Mouse (Mus musculus) heart, postnatal 25 days (tissue): Measurements from ENCODE around the gene Rgs9bp. TPM values are rescaled to one million over a fixed set of nuclear protein-coding genes. Genes with fewer than 3 reads are reported as not detected.
"Not testable (repeated sequence)": the region's sequence is repeated elsewhere in the genome, so short reads cannot be mapped to it uniquely, and the experiment has no call there.

Experiments used
- DNase-seq: peaks from one replicate; pipeline ENCODE4 v3.0.0; 2022; ENCODE audit warnings: low spot score
- intact Hi-C: fragments of 180-260 bp; cut with DNase I; formaldehyde crosslinking; loops from one replicate; pipeline ENCODE4 v1.15.1; 2025
- total RNA-seq, 2 experiments: library from RNA; stranded (reverse); gene quantifications; 2 replicates each; pipeline ENCODE4 v1.2.3; 2021

Rgs9bp gene
- total RNA-seq, 2 experiments from 2014 or later, result 0.03 to 0.06 TPM

DNA sequence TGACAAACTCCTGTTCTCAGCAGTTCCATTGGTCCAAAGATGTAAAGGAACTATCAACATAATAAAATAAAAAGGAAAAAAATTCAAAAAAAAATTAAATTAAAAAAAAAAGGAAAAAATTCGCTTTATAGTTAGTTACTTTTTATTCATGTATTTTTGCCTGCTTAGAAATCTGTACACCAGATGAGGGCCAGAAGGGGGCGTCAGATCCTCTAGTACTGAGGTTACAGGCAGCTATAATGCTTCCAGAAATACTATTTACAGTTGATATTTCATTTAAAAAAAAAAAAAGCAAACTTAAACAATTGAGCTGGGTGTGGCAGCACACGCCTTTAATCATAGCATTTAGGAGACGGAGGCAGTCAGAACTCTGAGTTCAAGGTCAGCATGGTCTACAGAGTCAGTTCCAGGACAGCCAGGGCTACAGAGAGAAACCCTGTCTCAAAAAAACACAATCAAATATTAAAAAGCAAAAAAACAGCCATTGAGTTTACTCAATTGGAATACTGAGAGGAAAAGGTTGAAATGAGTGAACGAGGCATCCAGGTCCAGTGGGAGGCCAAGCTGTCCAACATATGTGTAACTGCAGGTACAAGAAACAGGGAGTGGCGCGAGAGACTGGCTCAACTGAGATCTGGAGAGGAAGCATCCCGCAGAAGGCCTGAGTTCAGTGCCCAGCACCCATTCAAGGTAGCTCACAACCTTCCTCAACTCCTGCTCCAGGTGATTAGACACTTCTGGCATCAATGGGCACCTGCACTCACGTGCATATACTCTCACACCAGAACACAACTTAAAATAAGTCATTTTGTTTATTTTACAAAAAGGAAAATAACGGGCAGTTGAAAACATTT is 31.4 kb downstream of the Rgs9bp start:
- DNase-seq, result no peak
- intact Hi-C loops, result loop anchor here (10.0 kb wide), 1 partner anchor 201 kb away; the partner anchor contains the start of gene Dpy19l3

DNA sequence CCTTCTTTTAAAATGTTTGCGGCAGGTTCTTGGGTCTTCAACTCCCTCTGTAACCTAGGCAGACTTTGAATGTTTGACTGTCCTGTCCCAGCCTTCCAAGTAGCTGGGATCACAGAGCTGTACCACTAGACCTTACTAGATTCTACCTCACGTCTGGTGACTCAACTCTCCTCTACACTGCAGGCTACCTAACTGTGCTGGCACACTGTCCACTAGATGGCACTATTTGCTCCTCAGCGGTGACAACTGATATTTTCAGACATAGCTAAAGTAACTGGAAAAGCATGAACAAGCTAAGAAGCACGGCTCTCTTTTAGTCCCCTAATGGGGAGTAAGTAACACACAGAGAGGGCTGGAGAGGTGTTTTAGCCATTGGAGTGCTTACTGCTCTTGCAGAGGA is 39.5 kb downstream of the Rgs9bp start:
- peak; percentile 4 for DNase-seq
- intact Hi-C loops, result loop anchor here (1.0 to 5.0 kb wide), 2 partner anchors 26 to 91 kb away; no protein-coding TSS in a partner anchor

DNA sequence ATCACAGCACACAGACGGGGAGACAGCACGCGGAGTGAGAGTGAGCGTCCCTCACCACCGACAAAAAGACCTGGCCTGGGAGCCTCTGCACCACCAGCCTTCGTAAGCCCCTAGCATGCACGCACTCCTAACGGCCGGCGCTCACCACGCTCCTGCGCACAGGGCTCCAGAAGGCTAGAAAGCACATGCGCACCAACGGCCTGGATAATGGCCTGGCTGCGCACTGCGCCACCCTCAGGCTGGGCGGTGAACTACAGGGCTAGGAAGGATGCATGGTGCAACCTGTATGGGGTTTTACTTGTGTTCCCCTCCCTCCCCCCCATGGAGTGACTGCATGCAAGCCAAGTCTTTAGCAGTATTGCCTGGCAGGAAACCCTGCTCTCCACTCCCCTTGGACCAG is 47.8 kb downstream of the Rgs9bp start, which contains the start of gene Tdrd12:
Tdrd12 (minus strand) TSS at position 184 of the 400 bp plus-strand sequence.
- intact Hi-C loops, result no loop called here
- DNase-seq, result no peak

DNA sequence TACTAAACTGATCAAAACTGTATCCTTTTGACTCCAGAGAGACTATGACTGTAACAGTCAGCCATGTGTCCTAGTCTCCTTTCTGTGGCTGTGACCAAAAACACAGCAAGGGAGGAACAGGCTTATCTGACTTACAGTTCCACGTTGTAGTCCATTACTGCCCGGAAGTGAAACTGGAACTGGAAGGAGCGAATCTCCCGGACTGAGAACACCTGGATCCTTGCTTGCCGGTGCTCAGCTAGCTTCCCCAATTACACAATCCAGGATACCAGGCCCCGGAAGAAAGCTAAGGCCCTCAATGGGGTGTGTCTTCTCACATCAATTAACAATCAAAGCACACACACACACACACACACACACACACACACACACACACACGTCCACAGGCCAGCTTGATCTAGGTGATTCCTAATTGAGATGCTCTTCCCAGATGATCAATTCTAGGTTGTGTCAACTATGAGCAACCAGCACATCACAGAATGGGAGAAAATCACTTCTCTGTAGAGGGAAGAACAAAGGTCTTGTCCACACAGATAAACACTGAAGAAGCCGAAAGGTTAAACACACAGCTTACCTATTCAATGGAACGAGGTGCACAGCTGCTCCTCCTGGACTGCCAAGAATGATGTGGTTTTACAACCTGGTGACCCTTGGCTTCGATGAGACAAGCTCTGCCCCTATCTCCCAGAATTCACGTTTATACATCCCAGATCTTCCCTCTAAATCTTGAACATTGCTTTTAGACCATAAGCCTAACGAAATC is 49.5 kb downstream of the Rgs9bp start:
- intact Hi-C loops, result no loop called here

DNA sequence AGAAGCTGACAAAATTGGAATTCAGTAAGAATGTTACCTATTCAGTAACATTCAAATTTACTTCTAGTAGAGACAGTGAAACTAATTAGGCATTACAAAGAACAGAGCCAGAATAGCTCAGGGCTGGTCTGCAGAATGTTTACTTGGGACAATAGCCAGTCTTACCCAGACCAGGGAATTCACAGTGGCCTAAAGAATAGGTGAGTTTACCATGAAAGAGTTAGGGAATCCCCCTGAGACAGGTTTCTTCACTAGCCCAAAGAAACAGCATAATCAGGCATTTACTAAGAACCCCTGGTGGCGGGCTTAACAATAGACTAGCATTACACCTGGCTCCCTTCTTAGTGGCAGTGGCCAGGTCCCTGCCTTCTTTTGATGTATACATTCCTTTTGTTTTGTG is 54.8 kb downstream of the Rgs9bp start:
- intact Hi-C loops, DNase-seq: not testable (repeated sequence)

More for the DNA sequence above, 49.5 kb downstream of the Rgs9bp start:
- no peak for DNase-seq

DNA sequence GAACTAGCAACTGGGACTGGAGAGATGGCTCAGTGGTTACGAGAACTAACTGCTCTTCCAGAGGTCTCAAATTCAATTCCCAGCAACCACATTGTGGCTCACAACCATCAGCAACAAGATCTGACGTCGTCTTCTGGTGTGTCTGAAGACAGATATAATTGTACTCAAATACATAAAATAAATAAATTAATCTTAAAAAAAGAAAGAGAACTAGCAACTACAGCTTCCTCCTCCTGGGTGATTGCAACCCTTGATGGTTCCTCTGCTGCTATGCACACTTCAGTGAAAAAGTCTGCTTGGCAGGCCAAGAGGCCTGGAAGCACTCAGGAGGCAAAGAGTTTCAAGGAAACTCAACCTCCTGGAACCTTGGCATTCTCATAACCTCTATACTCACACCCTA is 55.4 kb downstream of the Rgs9bp start:
- DNase-seq, result no peak
- intact Hi-C loops, result no loop called here

Other genes with a start within 250 kb of the Rgs9bp start
- gene Faap24, start 188.7 kb downstream of the Rgs9bp start, total RNA-seq, result 1 to 10 TPM; 1.6 to 2.1 TPM
- 10 to 100 TPM; 14.1 to 18.9 TPM for gene Cep89, start 188.5 kb downstream of the Rgs9bp start, total RNA-seq
- gene Slc7a9, start 136.8 kb downstream of the Rgs9bp start, total RNA-seq, result not detected
- gene Tdrd12, start 47.8 kb downstream of the Rgs9bp start, total RNA-seq, result under 1 TPM in 1 of 2 experiments, not detected in 1; 0.42 TPM
- 10 to 100 TPM; 75.1 to 83.7 TPM for gene Nudt19, start 29.3 kb downstream of the Rgs9bp start, total RNA-seq
- gene Ankrd27, start 662 bp upstream of the Rgs9bp start, total RNA-seq, result 10 to 100 TPM; 12.3 to 12.6 TPM
- gene Pdcd5, start 61.9 kb upstream of the Rgs9bp start, total RNA-seq, result 100 to 1,000 TPM in 1 of 2 experiments, 10 to 100 TPM in 1; 95.0 to 104 TPM
- gene Dpy19l3, start 168.9 kb upstream of the Rgs9bp start, total RNA-seq, result 1 to 10 TPM; 2.1 to 4.6 TPM
- gene Zfp507, start 217.4 kb upstream of the Rgs9bp start, total RNA-seq, result 10 to 100 TPM; 11.3 to 12.3 TPM